Mouse (Mus musculus) layer of hippocampus, adult 9-10 months (tissue): ENCODE measurements around the gene Uri1.

Experiments
- DNase-seq: peaks from one replicate; pipeline ENCODE4 v3.0.0; 2022; ENCODE audit warnings: low spot score

The Uri1 gene

DNA sequence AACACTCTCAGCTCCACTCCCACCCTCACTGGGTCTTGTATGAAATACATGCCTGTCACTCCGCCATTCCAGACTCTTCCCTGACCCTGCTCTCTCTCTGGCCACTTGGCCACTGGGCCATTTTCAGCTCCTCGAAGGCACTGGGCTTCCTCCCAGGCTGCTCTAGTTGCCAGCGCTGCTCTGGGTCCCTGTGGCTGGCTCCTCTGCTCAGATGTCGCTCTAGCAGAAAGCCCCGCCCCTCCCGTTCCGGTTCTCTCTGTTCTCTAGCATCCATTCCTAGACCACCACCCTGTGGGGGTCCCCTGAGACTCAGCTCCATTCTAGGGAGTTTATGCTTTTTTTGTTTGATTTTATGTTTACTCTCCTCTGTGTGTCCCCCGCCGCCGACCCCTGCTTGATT lies 104.4 kb downstream of the Uri1 start:
- no peak for DNase-seq

DNA sequence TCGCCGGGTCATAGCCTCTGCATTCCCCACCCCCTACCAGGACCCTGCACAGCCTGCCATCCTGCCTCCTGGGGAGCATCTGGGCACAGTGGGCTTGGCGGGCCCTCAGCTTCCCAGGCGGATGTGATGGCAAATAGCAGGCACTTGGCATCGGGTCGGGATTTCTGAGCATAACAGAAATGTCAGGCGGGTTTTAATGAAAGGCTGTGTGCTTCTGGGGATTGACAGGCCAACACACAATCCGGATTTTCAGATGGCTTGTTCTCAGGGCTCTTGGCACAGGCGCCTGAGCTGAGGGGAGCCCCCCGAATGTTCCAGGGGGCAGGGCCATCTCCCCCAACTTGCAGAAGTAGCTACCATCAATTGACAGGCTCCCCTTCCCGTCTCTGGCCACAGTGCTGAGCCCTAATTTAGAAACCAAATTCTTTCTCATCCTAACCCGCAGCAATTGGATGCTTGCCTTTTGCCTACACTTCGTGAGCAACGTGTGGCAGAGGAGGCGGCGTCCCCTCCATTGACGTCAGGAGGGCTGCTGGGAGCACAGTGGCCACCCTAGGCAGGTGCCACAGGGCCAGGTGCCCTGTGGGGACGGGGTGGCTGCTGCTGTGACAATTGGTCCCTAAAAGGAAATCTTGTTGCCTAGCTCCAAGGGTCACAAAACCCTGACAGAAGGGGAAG lies 106.5 kb downstream of the Uri1 start:
- DNase-seq: no peak

GRCm38 (mm10) chr7:37911802-37912122 lies 111.6 kb downstream of the Uri1 start:
- DNase-seq: no peak

GRCm38 (mm10) chr7:37911114-37911801 lies 112.1 kb downstream of the Uri1 start:
- DNase-seq: no peak

GRCm38 (mm10) chr7:37910161-37910560 lies 113.2 kb downstream of the Uri1 start:
- no peak for DNase-seq
